Mouse (Mus musculus): ENCODE results near the gene Oxld1. TPM values are rescaled to one million over a fixed set of nuclear protein-coding genes. Genes with fewer than 3 reads are reported as not detected.

The Oxld1 gene
- polyA plus RNA-seq, 1 experiment from 2014 or later, result 18.9 TPM

DNA sequence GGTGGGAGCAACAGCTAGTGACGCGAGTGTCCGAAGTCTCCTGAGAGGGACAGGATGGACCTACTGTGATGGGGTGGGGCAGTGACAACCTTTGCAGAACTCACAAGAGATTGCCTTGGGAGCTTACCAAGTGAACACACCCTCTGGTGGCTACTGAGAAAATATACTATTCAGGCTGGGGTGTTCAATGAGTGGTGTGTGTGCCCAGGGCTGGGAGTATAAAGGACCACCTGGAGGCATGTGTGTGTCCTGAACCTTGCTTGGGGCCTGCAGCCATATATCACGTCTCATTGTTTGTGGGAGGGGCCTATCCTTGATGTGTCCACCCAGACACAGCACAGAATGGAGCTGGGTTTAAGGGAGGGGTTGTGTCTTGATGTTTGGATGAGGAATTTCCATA, 30.6 kb upstream of the Oxld1 start:
- DNase-seq, result no peak
- Histone ChIP-seq H3K4me2 (ENCODE audit: low read depth, low read length) (no peak overlapping the region), H3K27ac (ENCODE audit: low read depth) (no peak overlapping the region), H3K4me1 (ENCODE audit: insufficient read depth) (peaks cover 38% of the 10 kb centered on the region), H3K9me3 (ENCODE audit: low read length) (no peaks in the 10 kb centered on the region), H3K27me3 (ENCODE audit: insufficient read depth, low read length) (no peaks in the 10 kb centered on the region), H3K4me3 (ENCODE audit: low read depth, low read length) (no peak overlapping the region), H3K36me3 (replicated peaks; ENCODE audit: insufficient read depth, low read length) (peaks cover 15% of the 10 kb centered on the region), H3K9ac (replicated peaks) (no peak overlapping the region)
- no peak for ATAC-seq
- 69% methylated on average over 4 of the region's 4 CpGs for WGBS (ENCODE audit: insufficient replicate concordance)
- no peak for TF ChIP-seq CTCF (IDR thresholded peaks at IDR 0.05; ENCODE audit: low read depth)
- TF ChIP-seq EP300 (IDR thresholded peaks at IDR 0.05; ENCODE audit: low read depth), result no peak

DNA sequence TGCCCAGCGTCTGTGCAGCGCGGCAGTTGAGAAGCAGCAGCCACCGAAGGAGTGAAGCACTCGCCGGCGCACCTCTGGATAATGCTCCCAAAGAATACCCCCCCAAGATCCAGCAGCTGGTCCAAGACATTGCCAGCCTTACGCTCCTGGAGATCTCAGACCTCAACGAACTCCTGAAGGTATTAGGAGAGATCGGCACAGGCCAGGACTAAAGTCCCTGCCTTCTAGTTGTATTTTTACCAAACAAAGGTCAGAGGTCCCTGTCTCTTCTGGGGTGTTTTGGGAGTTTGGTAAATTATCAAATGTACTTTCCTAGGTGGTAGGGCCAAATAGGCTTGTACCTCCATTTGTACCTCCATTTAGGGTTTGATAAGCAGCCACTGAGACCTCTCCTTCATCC, 27.4 kb upstream of the Oxld1 start:
- ATAC-seq (no peak), DNase-seq (no peak)
- Histone ChIP-seq H3K27me3 (ENCODE audit: insufficient read depth, low read length) (no peaks in the 10 kb centered on the region), H3K4me1 (ENCODE audit: insufficient read depth) (peaks cover 14% of the 10 kb centered on the region), H3K9ac (replicated peaks) (peak overlapping the region; percentile 83), H3K4me2 (ENCODE audit: low read depth, low read length) (peak overlapping the region; percentile 94), H3K36me3 (replicated peaks; ENCODE audit: insufficient read depth, low read length) (peaks cover 41% of the 10 kb centered on the region), H3K9me3 (ENCODE audit: low read length) (no peaks in the 10 kb centered on the region), H3K4me3 (ENCODE audit: low read depth, low read length) (peak overlapping the region; percentile 94), H3K27ac (ENCODE audit: low read depth) (peak overlapping the region; percentile 89)
- 5% methylated on average over 10 of the region's 10 CpGs for WGBS (ENCODE audit: insufficient replicate concordance)
- no peak for TF ChIP-seq EP300 (IDR thresholded peaks at IDR 0.05; ENCODE audit: low read depth)
- TF ChIP-seq CTCF (IDR thresholded peaks at IDR 0.05; ENCODE audit: low read depth), result no peak

DNA sequence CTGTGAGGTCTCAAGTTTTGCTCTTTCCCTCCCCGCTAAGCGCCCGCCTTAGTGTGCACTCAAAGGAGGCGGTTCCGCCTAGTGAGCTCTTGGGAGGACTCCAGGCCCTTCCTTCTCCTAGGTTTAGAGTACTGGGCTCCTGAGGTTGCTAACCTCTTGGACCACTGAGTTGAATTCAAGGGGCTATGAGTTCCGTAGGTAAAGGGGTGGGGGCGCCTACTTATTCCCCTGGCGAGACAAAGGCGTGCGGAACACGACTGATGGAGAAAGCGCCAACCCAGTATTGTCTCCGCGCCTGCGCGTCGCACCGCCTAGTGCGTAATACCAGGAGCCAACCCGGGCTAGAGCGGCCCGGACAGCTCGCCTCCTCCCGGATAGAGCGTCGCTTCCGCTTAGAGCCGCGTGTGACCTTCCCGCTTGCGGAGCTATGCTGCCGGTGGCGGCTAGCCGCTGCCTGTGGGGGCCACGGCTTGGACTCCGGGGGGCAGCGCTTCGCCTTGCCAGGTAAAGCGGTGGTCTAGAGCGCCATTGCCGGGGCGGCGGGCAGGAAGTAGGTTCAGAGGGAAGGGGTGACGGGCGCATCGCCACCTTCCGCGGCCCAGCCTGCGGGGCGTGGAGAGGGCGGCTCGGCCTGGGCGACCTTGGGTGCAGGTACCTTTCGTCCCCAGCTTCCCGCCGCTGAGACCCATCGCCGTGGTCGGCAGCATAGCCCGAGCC, 26.6 kb upstream of the Oxld1 start, which contains the start of gene Mrpl12:
TSS of gene Mrpl12 (plus strand) at position 349 of the 717 bp plus-strand sequence.
- H3K27me3 ChIP-seq (ENCODE audit: insufficient read depth, low read length), result no peaks in the 10 kb centered on the region
- 0 out of 2 replicates have a peak, but pooled peaks have one; percentile 3 for TF ChIP-seq CTCF (IDR thresholded peaks at IDR 0.05; ENCODE audit: low read depth)
- peak; percentile 70 for TF ChIP-seq EP300 (IDR thresholded peaks at IDR 0.05; ENCODE audit: low read depth)
- peaks cover 48% of the 10 kb centered on the region for H3K36me3 ChIP-seq (replicated peaks; ENCODE audit: insufficient read depth, low read length)
- H3K9me3 ChIP-seq (ENCODE audit: low read length), result no peaks in the 10 kb centered on the region
- H3K4me2 ChIP-seq (ENCODE audit: low read depth, low read length), result peak within 1 kb of the TSS; percentile 94
- H3K4me1 ChIP-seq (ENCODE audit: insufficient read depth), result peaks cover 8% of the 10 kb centered on the region
- ATAC-seq, result peak; percentile 88
- WGBS (ENCODE audit: insufficient replicate concordance), result 2% methylated on average over 58 of the region's 60 CpGs
- H3K9ac ChIP-seq (replicated peaks), result peak within 1 kb of the TSS; percentile 83
- peak within 1 kb of the TSS; percentile 94 for H3K4me3 ChIP-seq (ENCODE audit: low read depth, low read length)
- DNase-seq, result peak; percentile 92
- H3K27ac ChIP-seq (ENCODE audit: low read depth), result peak within 1 kb of the TSS; percentile 89

DNA sequence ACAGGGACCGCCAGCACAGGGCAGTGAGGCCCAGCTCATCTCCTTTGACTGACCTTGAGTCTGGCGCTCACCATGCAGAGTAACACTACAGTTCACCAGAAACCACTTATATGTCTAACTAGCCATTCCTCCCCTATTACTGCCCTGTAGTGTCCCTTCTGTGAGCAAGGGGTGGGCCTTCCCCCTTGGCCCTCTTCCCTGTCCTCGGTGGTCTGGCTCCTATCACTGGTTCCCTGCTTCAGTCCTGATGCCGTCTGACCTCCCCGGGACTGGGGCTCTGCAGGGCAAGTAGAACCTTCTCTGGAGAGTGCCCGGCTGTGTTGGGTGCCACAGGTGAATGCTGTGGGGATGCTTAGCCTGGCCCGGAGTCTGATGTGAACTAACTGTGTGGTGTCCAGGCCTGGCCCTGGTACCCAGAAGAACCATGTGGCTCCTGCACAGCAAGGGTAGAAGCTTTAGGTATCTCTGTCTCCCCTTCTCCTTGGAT, 25.6 kb upstream of the Oxld1 start:
- Histone ChIP-seq H3K27ac (ENCODE audit: low read depth) (no peak overlapping the region), H3K36me3 (replicated peaks; ENCODE audit: insufficient read depth, low read length) (peaks cover 51% of the 10 kb centered on the region), H3K4me2 (ENCODE audit: low read depth, low read length) (peak overlapping the region; percentile 94), H3K9ac (replicated peaks) (no peak overlapping the region; the same call in 1 of the 2 replicates), H3K4me1 (ENCODE audit: insufficient read depth) (peaks cover 8% of the 10 kb centered on the region), H3K9me3 (ENCODE audit: low read length) (no peaks in the 10 kb centered on the region), H3K4me3 (ENCODE audit: low read depth, low read length) (peak overlapping the region; percentile 94; the same call in 1 of the 2 replicates), H3K27me3 (ENCODE audit: insufficient read depth, low read length) (no peaks in the 10 kb centered on the region)
- TF ChIP-seq CTCF (IDR thresholded peaks at IDR 0.05; ENCODE audit: low read depth) (no peak), EP300 (IDR thresholded peaks at IDR 0.05; ENCODE audit: low read depth) (no peak)
- no peak for ATAC-seq
- DNase-seq, result no peak
- WGBS (ENCODE audit: insufficient replicate concordance), result 86% methylated on average over 7 of the region's 7 CpGs

DNA sequence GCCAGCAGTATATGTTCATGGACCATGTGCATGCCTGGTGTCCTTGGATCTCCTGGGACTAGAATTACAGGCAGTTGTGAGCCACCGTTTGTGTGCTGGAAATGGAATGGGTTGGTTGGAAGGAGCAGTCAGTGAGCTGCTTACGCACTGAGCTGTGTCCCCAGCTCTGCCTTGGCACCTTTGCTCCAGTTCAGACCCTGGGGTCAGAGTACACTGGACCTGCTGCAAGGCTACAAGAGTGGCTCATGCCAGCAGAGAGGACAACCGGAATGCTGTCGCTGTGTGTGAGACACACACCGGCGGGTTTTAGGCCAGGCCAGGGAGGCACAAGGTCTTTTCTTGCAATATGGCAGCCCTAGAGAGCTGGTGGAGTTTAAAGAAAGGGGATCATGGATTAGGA, 14.2 kb upstream of the Oxld1 start:
- 77% methylated on average over 6 of the region's 6 CpGs for WGBS (ENCODE audit: insufficient replicate concordance)
- peak; percentile 57 for DNase-seq
- no peaks in the 10 kb centered on the region for H3K27me3 ChIP-seq (ENCODE audit: insufficient read depth, low read length)
- ATAC-seq, result peak; percentile 56
- no peaks in the 10 kb centered on the region for H3K9me3 ChIP-seq (ENCODE audit: low read length)
- 0 out of 2 replicates have a peak overlapping the region, but pooled peaks have one; percentile 16 for H3K9ac ChIP-seq (replicated peaks)
- no peak for TF ChIP-seq CTCF (IDR thresholded peaks at IDR 0.05; ENCODE audit: low read depth)
- TF ChIP-seq EP300 (IDR thresholded peaks at IDR 0.05; ENCODE audit: low read depth), result no peak
- H3K4me2 ChIP-seq (ENCODE audit: low read depth, low read length), result no peak overlapping the region
- H3K27ac ChIP-seq (ENCODE audit: low read depth), result peak overlapping the region; percentile 83
- H3K36me3 ChIP-seq (replicated peaks; ENCODE audit: insufficient read depth, low read length), result peaks cover 61% of the 10 kb centered on the region
- H3K4me3 ChIP-seq (ENCODE audit: low read depth, low read length), result no peak overlapping the region
- peaks cover 10% of the 10 kb centered on the region for H3K4me1 ChIP-seq (ENCODE audit: insufficient read depth)

DNA sequence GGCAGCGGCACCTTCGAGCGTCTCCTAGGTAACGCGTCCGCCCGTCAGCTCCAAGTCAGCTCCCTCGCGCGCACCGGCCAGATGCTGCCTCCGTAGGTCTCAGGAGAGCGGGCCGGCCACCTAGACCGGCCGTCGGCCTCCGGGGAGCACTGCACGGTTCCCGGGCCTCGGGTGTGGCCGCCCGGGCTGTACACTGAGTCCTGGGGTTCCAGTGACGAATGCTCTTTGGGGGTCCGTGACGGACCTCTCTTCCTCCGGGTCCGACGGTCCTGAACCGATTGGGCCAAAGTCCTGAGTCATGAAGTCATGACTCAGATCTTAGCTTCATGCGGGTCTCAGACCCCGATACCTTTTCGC, 9.8 kb upstream of the Oxld1 start:
- peak overlapping the region; percentile 67 for H3K27ac ChIP-seq (ENCODE audit: low read depth)
- peak overlapping the region; percentile 88 for H3K9ac ChIP-seq (replicated peaks)
- under 1% methylated on average over 33 of the region's 33 CpGs for WGBS (ENCODE audit: insufficient replicate concordance)
- peaks cover 18% of the 10 kb centered on the region for H3K4me1 ChIP-seq (ENCODE audit: insufficient read depth)
- H3K9me3 ChIP-seq (ENCODE audit: low read length), result no peaks in the 10 kb centered on the region
- peak overlapping the region; percentile 89 for H3K4me2 ChIP-seq (ENCODE audit: low read depth, low read length)
- peaks cover 36% of the 10 kb centered on the region for H3K36me3 ChIP-seq (replicated peaks; ENCODE audit: insufficient read depth, low read length)
- no peak for DNase-seq
- TF ChIP-seq EP300 (IDR thresholded peaks at IDR 0.05; ENCODE audit: low read depth) (no peak), CTCF (IDR thresholded peaks at IDR 0.05; ENCODE audit: low read depth) (no peak)
- peak; percentile 56 for ATAC-seq
- peak overlapping the region; percentile 96 for H3K4me3 ChIP-seq (ENCODE audit: low read depth, low read length)
- no peaks in the 10 kb centered on the region for H3K27me3 ChIP-seq (ENCODE audit: insufficient read depth, low read length)
